11 mouse cellular contexts compared by ENCODE assay signal in genomic region chr7:74459277-74459676, GRCm38 (mm10).
DNase-seq lines count a peak whose midpoint lies in the region; ATAC-seq lines count a peak whose summit lies in the region.
"Had no signal": no experiment of that assay in that cellular context is flagged by ENCODE, and none has a peak within 500 bp of the region (broad histone marks: within the 10 kb centered on the region; RNA-seq: fewer than 3 reads in every experiment).

No protein-coding gene starts in this region.

- no peak overlapping the region for H3K4me3 ChIP-seq in heart, embryonic 12.5 days
- H3K4me3 ChIP-seq in brown adipose tissue, adult 24 weeks (ENCODE audit: insufficient read depth, low read depth, low read length) = no peak overlapping the region
- H3K4me3 ChIP-seq in intestine, embryonic 14.5 days (ENCODE audit: low read depth, low read length) = no peak overlapping the region
- H3K4me3 ChIP-seq: forebrain, embryonic 15.5 days; liver, embryonic 15.5 days had no signal

- no peak overlapping the region for H3K4me2 ChIP-seq in heart, embryonic 12.5 days
- H3K4me2 ChIP-seq in intestine, embryonic 14.5 days (ENCODE audit: low read length) = no peak overlapping the region
- H3K4me2 ChIP-seq: forebrain, embryonic 15.5 days; liver, embryonic 15.5 days had no signal

- peak; percentile 59; the same call in 1 of the 2 replicates for ATAC-seq in heart, embryonic 12.5 days (ENCODE audit: insufficient number of reproducible peaks, low FRiP score)
- no peak for ATAC-seq in intestine, embryonic 14.5 days (replicated peaks; ENCODE audit: low FRiP score, low TSS enrichment, low read depth)
- ATAC-seq: forebrain, embryonic 15.5 days had no signal

- H3K9me3 ChIP-seq in heart, embryonic 12.5 days (replicated peaks) = no peaks in the 10 kb centered on the region
- no peaks in the 10 kb centered on the region for H3K9me3 ChIP-seq in intestine, embryonic 14.5 days (ENCODE audit: control insufficient read depth, low read length)
- H3K9me3 ChIP-seq: forebrain, embryonic 15.5 days; liver, embryonic 15.5 days had no signal

- DNase-seq in heart, postnatal 25 days (ENCODE audit: low spot score) = no peak
- no peak for DNase-seq in intestine, embryonic 14.5 days (ENCODE audit: low spot score)
- peak; percentile 42 for DNase-seq in lung, postnatal 10 days
- no peak for DNase-seq in ovary, postnatal 36 days (ENCODE audit: low spot score)
- DNase-seq in retina, embryonic 14.5 days (ENCODE audit: low spot score) = no peak
- DNase-seq in layer of hippocampus, postnatal 10 days (ENCODE audit: low spot score in 2 of 2) = no peak

- peak overlapping the region; percentile 73 for H3K27ac ChIP-seq in heart, embryonic 12.5 days (ENCODE audit: poor library complexity, severe bottlenecking)
- H3K27ac ChIP-seq in brown adipose tissue, adult 24 weeks (replicated peaks; ENCODE audit: low read depth, low read length) = peak overlapping the region; percentile 19
- H3K27ac ChIP-seq in intestine, embryonic 14.5 days (ENCODE audit: low read depth) = peak overlapping the region; percentile 67
- H3K27ac ChIP-seq: forebrain, embryonic 15.5 days; liver, embryonic 15.5 days had no signal

- H3K36me3 ChIP-seq in heart, embryonic 12.5 days = no peaks in the 10 kb centered on the region
- no peaks in the 10 kb centered on the region for H3K36me3 ChIP-seq in intestine, embryonic 14.5 days (ENCODE audit: control insufficient read depth, insufficient read depth, low read length)
- H3K36me3 ChIP-seq: forebrain, embryonic 15.5 days; liver, embryonic 15.5 days had no signal

- H3K4me1 ChIP-seq in heart, embryonic 12.5 days (replicated peaks) = peaks cover 49% of the 10 kb centered on the region
- peaks cover 21% of the 10 kb centered on the region for H3K4me1 ChIP-seq in brown adipose tissue, adult 24 weeks (ENCODE audit: control insufficient read depth, insufficient read depth, insufficient read length, low read length)
- peaks cover 18% of the 10 kb centered on the region for H3K4me1 ChIP-seq in intestine, embryonic 14.5 days (replicated peaks; ENCODE audit: control insufficient read depth, insufficient read depth, low read length)
- H3K4me1 ChIP-seq: forebrain, embryonic 15.5 days had no signal

- H3K27me3 ChIP-seq in heart, embryonic 12.5 days (replicated peaks) = no peaks in the 10 kb centered on the region
- H3K27me3 ChIP-seq in intestine, embryonic 14.5 days (replicated peaks; ENCODE audit: control insufficient read depth, insufficient read depth, low read length) = no peaks in the 10 kb centered on the region
- H3K27me3 ChIP-seq: forebrain, embryonic 15.5 days; liver, embryonic 15.5 days; Patski had no signal

- no peak overlapping the region for H3K9ac ChIP-seq in heart, embryonic 12.5 days
- H3K9ac ChIP-seq in intestine, embryonic 14.5 days (ENCODE audit: low read length) = no peak overlapping the region
- H3K9ac ChIP-seq: forebrain, embryonic 15.5 days; liver, embryonic 15.5 days had no signal

- WGBS in heart, embryonic 12.5 days = 53% methylated on average over 5 of the region's 5 CpGs
- WGBS in intestine, embryonic 14.5 days = 34% methylated on average over 5 of the region's 5 CpGs

- intact Hi-C loops in heart, postnatal 25 days (cut with DNase I) = loop anchor here (5.0 kb wide), 1 partner anchor 82 kb away; no protein-coding TSS in a partner anchor

Comparison
In these comparisons a context has a peak if more than half of its experiments do, and no peak if none do; other contexts are left out.
1. H3K27ac ChIP-seq: peak in every context shown above with its lines; median percentile 73 in heart, embryonic 12.5 days; 67 in intestine, embryonic 14.5 days; 19 in brown adipose tissue, adult 24 weeks.